Mouse (Mus musculus): Measurements from ENCODE around the gene Trim23. TPM values are rescaled to one million over a fixed set of nuclear protein-coding genes. Genes with fewer than 3 reads are reported as not detected.
"Not testable (repeated sequence)": the region's sequence is repeated elsewhere in the genome, so short reads cannot be mapped to it uniquely, and the experiment has no call there.

The Trim23 gene
- polyA plus RNA-seq, 1 experiment from 2014 or later = 43.4 TPM

DNA sequence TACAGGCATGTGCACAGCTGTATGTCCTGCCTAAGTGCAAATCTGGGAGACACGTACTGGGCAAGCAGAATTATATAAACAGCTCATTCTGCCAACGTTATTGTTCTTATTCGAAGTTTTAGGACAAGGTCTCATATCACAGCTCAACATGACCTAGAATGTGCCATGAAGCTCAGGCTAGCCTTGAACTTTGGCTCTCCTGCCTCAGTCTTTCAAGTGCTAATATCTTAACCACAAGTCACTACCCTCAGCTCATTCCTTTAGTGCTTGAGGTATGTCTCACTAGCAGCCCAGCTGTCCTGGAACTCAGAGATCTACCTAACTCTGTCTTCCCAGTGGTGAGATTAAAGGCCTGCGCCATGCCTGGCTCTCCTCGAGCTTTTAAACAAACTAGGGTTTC is 6.9 kb upstream of the Trim23 start:
- Histone ChIP-seq H3K27ac (ENCODE audit: low read length) (no peak overlapping the region), H3K4me2 (ENCODE audit: low read length) (no peak overlapping the region), H3K27me3 (ENCODE audit: control insufficient read depth, insufficient read depth, low read depth, low read length) (no peaks in the 10 kb centered on the region), H3K4me1 (ENCODE audit: control insufficient read depth, insufficient read depth, low read length) (peaks cover 7% of the 10 kb centered on the region), H3K4me3 (ENCODE audit: low read depth, low read length) (no peak overlapping the region), H3K36me3 (ENCODE audit: control insufficient read depth, insufficient read depth, low read length) (peaks cover 14% of the 10 kb centered on the region), H3K9ac (ENCODE audit: low read depth, low read length) (no peak overlapping the region), H3K9me3 (replicated peaks; ENCODE audit: control insufficient read depth, low read length, poor library complexity, severe bottlenecking) (no peaks in the 10 kb centered on the region; the same call in 1 of the 2 replicates)
- ATAC-seq = no peak
- WGBS = 93% methylated on average over 5 of the region's 5 CpGs

DNA sequence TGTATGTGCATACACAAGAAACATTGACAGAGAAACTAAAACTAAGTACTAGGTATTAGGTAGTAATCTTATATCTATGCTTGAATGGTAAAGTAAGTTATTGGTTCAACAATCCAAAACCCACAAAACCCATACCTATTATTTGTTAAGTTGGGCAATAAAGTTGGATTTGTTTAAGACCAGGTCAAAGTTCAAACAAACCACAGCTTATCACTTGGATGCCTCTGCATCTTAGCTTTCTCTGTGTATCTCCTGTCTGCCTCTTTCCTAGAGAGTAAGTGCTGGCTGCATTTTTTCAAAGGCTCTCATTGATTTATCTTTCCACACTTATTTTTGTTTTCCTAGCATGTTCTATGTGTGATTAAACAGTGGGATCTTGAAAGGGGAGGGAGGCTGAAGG is 6.1 kb upstream of the Trim23 start:
- no peak overlapping the region for H3K9ac ChIP-seq (ENCODE audit: low read depth, low read length)
- no peak overlapping the region for H3K27ac ChIP-seq (ENCODE audit: low read length)
- H3K9me3 ChIP-seq (replicated peaks; ENCODE audit: control insufficient read depth, low read length, poor library complexity, severe bottlenecking) = no peaks in the 10 kb centered on the region; the same call in 1 of the 2 replicates
- peaks cover 12% of the 10 kb centered on the region for H3K4me1 ChIP-seq (ENCODE audit: control insufficient read depth, insufficient read depth, low read length)
- H3K27me3 ChIP-seq (ENCODE audit: control insufficient read depth, insufficient read depth, low read depth, low read length) = no peaks in the 10 kb centered on the region
- H3K4me2 ChIP-seq (ENCODE audit: low read length) = no peak overlapping the region
- no peak overlapping the region for H3K4me3 ChIP-seq (ENCODE audit: low read depth, low read length)
- no peak for ATAC-seq
- H3K36me3 ChIP-seq (ENCODE audit: control insufficient read depth, insufficient read depth, low read length) = peaks cover 11% of the 10 kb centered on the region

DNA sequence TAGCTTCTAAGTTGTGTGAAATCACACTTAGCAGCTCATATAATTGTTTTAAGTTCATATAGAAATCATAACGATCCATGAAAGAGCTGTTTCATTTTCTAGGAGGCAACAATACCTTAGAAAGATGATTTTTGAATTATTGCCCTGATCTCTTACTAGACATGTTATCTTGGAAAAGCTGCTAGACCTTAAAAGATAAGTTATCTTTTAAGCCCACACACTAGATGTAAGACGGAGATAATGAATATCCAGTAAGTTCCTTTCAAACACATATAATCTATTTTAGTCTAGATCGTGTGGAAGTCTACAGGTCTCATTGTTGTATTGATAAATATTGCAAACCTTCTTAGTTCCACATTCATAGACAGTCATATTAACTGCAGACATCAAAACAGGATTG is 1.7 kb upstream of the Trim23 start:
- Histone ChIP-seq H3K9ac (ENCODE audit: low read depth, low read length) (no peak overlapping the region), H3K4me1 (ENCODE audit: control insufficient read depth, insufficient read depth, low read length) (peaks cover 20% of the 10 kb centered on the region), H3K9me3 (replicated peaks; ENCODE audit: control insufficient read depth, low read length, poor library complexity, severe bottlenecking) (no peaks in the 10 kb centered on the region), H3K4me2 (ENCODE audit: low read length) (peak overlapping the region; percentile 49), H3K36me3 (ENCODE audit: control insufficient read depth, insufficient read depth, low read length) (no peaks in the 10 kb centered on the region), H3K4me3 (ENCODE audit: low read depth, low read length) (peak overlapping the region; percentile 14; the same call in 1 of the 2 replicates), H3K27ac (ENCODE audit: low read length) (no peak overlapping the region), H3K27me3 (ENCODE audit: control insufficient read depth, insufficient read depth, low read depth, low read length) (no peaks in the 10 kb centered on the region)
- 78% methylated on average over 3 of the region's 3 CpGs for WGBS
- ATAC-seq = no peak

DNA sequence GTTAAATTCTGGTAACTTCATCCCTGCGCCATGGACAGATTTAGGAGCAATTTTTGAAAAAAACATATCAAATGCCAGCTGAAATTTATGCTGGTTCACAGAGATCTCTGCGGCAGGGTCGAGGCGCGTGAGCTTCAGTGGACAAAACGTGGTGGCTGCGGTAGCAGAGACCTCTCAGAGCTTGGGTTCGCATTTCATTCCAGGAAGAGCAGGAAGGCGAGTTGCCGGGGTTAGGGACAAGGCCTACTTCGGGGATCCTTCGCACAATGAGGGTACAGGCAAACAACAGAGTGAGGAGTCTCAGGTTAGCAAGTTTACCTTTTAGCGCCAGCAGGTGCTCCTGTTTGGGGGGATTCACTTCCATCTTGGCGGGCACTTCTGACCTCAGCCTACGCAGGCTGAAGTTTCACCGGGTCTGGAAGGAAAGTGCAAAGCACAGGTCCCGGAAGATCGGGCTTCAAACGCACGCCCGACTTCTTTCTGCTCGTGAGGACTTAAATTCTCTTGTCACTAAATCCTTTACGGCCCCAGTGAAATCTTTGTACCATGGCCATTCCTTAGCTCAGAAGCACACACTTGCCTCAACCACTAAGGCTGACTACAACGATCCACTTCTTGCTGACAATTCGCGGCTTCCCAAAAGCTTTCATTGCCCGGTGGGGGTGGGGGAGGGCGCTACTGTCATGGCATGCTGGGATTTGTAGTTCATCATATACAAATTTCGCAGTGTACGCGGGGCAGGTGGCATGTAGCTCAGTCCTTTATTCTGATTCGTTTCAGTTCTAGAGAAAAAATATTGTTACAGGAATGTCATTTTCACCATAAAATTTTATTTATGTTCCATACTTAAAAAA is 574 bp upstream of the Trim23 start, which contains the start of gene Trappc13:
TSS of gene Trappc13 (minus strand) at position 674 of the 854 bp plus-strand sequence.
- peak within 1 kb of the TSS; percentile 78 for H3K27ac ChIP-seq (ENCODE audit: low read length)
- H3K4me2 ChIP-seq (ENCODE audit: low read length) = peak within 1 kb of the TSS; percentile 87
- H3K27me3 ChIP-seq (ENCODE audit: control insufficient read depth, insufficient read depth, low read depth, low read length) = no peaks in the 10 kb centered on the region
- peak; percentile 96 for ATAC-seq
- H3K9ac ChIP-seq (ENCODE audit: low read depth, low read length) = peak within 1 kb of the TSS; percentile 92
- no peaks in the 10 kb centered on the region for H3K9me3 ChIP-seq (replicated peaks; ENCODE audit: control insufficient read depth, low read length, poor library complexity, severe bottlenecking)
- WGBS = under 1% methylated on average over 32 of the region's 32 CpGs
- H3K36me3 ChIP-seq (ENCODE audit: control insufficient read depth, insufficient read depth, low read length) = no peaks in the 10 kb centered on the region
- H3K4me3 ChIP-seq (ENCODE audit: low read depth, low read length) = peak within 1 kb of the TSS; percentile 94
- peaks cover 20% of the 10 kb centered on the region for H3K4me1 ChIP-seq (ENCODE audit: control insufficient read depth, insufficient read depth, low read length)

DNA sequence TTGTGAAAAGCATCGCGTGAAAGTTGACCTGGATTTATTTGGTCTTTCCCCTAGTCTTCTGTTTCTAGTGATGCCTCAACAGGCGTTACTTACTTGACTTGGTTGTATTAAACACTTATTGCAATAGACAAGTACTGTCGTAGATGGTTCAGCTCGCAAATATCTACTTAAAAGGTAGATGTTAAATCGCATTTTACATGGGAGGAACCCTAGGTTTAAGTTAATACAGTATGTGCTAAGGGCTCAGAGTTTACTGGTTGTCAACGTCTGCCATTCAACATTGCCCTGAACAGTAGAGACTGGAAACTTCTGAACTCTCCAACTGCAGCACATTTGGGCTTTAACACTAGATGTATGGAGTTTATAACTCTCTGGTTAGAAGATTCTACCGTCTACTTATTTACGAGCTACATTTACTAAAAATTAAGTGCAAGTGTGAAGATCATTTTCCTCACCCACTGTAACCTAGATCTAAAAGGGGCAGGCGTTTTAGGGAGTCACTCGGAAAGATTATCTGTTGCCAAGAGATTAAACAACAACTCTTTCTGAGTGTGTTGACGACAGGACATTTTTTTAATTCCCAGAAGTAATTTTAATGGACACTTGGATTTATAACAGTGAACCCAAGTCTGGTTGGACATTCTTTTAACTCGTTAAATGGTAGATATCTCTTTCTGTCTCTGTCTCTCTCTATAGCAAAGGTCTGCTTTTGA is 735 bp downstream of the Trim23 start:
- H3K36me3 ChIP-seq (ENCODE audit: control insufficient read depth, insufficient read depth, low read length) = no peaks in the 10 kb centered on the region
- ATAC-seq = peak; percentile 10
- peak overlapping the region; percentile 94 for H3K4me3 ChIP-seq (ENCODE audit: low read depth, low read length)
- H3K9me3 ChIP-seq (replicated peaks; ENCODE audit: control insufficient read depth, low read length, poor library complexity, severe bottlenecking) = no peaks in the 10 kb centered on the region
- peak overlapping the region; percentile 77 for H3K27ac ChIP-seq (ENCODE audit: low read length)
- no peaks in the 10 kb centered on the region for H3K27me3 ChIP-seq (ENCODE audit: control insufficient read depth, insufficient read depth, low read depth, low read length)
- peaks cover 20% of the 10 kb centered on the region for H3K4me1 ChIP-seq (ENCODE audit: control insufficient read depth, insufficient read depth, low read length)
- 22% methylated on average over 13 of the region's 13 CpGs for WGBS
- peak overlapping the region; percentile 72 for H3K4me2 ChIP-seq (ENCODE audit: low read length)
- H3K9ac ChIP-seq (ENCODE audit: low read depth, low read length) = peak overlapping the region; percentile 92

DNA sequence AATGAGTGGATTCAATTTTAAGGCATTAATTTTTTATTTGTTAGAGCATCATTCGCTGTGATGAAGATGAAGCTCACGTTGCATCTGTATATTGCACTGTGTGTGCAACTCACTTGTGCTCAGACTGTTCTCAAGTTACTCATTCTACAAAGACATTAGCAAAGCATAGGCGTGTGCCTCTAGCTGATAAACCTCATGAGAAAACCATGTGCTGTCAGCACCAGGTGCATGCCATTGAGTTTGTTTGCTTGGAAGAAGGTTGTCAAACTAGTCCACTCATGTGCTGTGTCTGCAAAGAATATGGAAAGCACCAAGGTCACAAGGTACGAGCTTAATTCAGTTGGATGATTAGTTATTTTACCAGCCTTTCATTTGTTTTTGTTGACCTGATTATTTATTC is 8.8 kb downstream of the Trim23 start:
- Histone ChIP-seq H3K27me3 (ENCODE audit: control insufficient read depth, insufficient read depth, low read depth, low read length) (no peaks in the 10 kb centered on the region), H3K9ac (ENCODE audit: low read depth, low read length) (no peak overlapping the region), H3K4me3 (ENCODE audit: low read depth, low read length) (no peak overlapping the region), H3K36me3 (ENCODE audit: control insufficient read depth, insufficient read depth, low read length) (peaks cover 15% of the 10 kb centered on the region), H3K27ac (ENCODE audit: low read length) (no peak overlapping the region), H3K4me1 (ENCODE audit: control insufficient read depth, insufficient read depth, low read length) (no peaks in the 10 kb centered on the region), H3K9me3 (replicated peaks; ENCODE audit: control insufficient read depth, low read length, poor library complexity, severe bottlenecking) (no peaks in the 10 kb centered on the region), H3K4me2 (ENCODE audit: low read length) (no peak overlapping the region)
- no peak for ATAC-seq
- WGBS = 92% methylated on average over 4 of the region's 4 CpGs

DNA sequence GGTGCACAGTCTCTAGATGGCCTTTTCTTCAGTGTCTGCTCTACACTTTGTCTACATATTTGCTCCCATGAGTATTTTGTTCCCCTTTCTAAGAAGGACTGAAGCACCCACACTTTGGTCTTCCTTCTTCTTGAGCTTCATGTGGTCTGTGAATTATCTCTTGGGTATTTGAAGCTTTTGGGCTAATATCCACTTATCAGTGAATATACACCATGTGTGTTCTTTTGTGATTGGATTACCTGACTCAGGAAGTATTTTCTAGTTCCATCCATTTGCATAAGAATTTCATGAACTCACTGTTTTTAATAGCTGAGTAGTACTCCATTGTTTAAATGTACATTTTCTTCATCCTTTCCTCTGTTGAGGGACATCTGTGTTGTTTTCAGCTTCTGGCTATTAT is 17.3 kb downstream of the Trim23 start:
- not testable (repeated sequence) for H3K4me1 ChIP-seq (ENCODE audit: control insufficient read depth, insufficient read depth, low read length); H3K4me2 ChIP-seq (ENCODE audit: low read length); H3K9me3 ChIP-seq (replicated peaks; ENCODE audit: control insufficient read depth, low read length, poor library complexity, severe bottlenecking); H3K4me3 ChIP-seq (ENCODE audit: low read depth, low read length); H3K27ac ChIP-seq (ENCODE audit: low read length); ATAC-seq; H3K9ac ChIP-seq (ENCODE audit: low read depth, low read length); H3K27me3 ChIP-seq (ENCODE audit: control insufficient read depth, insufficient read depth, low read depth, low read length)
- H3K36me3 ChIP-seq (ENCODE audit: control insufficient read depth, insufficient read depth, low read length) = peaks cover 15% of the 10 kb centered on the region

DNA sequence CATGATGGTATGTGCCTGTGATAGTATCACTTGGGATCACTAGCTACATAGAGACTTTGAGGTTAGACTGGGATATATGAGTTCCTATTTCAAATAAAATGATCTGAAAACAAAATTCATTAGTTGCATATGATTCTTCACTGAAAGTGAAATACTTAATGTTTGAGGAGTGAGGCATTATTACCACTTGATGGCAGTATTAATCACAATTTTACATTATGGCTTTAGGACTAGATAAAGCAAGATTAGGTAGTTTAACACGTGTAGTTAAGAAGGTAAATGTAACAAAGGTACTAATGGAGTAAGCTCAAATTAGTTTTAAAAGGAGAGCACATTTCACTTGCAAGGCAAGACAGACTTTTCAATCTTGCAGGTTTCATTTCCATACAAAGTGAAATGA is 25.7 kb downstream of the Trim23 start:
- 0 out of 2 replicates have a peak, but pooled peaks cover 3% of the 10 kb centered on the region for H3K36me3 ChIP-seq (ENCODE audit: control insufficient read depth, insufficient read depth, low read length)
- ATAC-seq = no peak
- no peak overlapping the region for H3K27ac ChIP-seq (ENCODE audit: low read length)
- H3K4me1 ChIP-seq (ENCODE audit: control insufficient read depth, insufficient read depth, low read length) = no peaks in the 10 kb centered on the region
- H3K9ac ChIP-seq (ENCODE audit: low read depth, low read length) = no peak overlapping the region
- 60% methylated on average over 1 of the region's 1 CpGs for WGBS
- H3K9me3 ChIP-seq (replicated peaks; ENCODE audit: control insufficient read depth, low read length, poor library complexity, severe bottlenecking) = no peaks in the 10 kb centered on the region
- no peak overlapping the region for H3K4me3 ChIP-seq (ENCODE audit: low read depth, low read length)
- no peaks in the 10 kb centered on the region for H3K27me3 ChIP-seq (ENCODE audit: control insufficient read depth, insufficient read depth, low read depth, low read length)
- no peak overlapping the region for H3K4me2 ChIP-seq (ENCODE audit: low read length)

DNA sequence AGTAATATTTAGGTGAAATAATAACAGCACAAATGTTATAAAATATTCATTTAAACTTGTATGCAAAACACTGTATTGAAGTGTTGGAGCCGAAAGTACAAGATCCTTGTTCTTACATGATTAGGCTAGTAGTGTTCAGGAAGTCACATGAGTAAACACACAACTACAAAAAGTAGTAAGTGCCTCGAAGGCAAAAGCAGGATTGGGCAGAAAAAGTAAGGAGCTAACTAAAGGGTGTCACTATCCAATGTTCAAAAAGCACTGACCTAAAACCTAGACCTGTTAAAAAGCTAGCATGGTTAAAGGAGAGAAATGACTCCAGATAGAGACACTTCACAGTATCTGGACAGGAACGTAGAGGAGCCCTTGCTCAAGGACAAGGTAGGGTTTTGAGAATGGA is 48.9 kb downstream of the Trim23 start:
- no peak for ATAC-seq
- H3K27me3 ChIP-seq (ENCODE audit: control insufficient read depth, insufficient read depth, low read depth, low read length) = no peaks in the 10 kb centered on the region
- no peak overlapping the region for H3K27ac ChIP-seq (ENCODE audit: low read length)
- H3K4me1 ChIP-seq (ENCODE audit: control insufficient read depth, insufficient read depth, low read length) = peaks cover 16% of the 10 kb centered on the region
- 74% methylated on average over 3 of the region's 3 CpGs for WGBS
- peak overlapping the region; percentile 85 for H3K4me3 ChIP-seq (ENCODE audit: low read depth, low read length)
- H3K36me3 ChIP-seq (ENCODE audit: control insufficient read depth, insufficient read depth, low read length) = no peaks in the 10 kb centered on the region
- peak overlapping the region; percentile 81 for H3K4me2 ChIP-seq (ENCODE audit: low read length)
- H3K9ac ChIP-seq (ENCODE audit: low read depth, low read length) = no peak overlapping the region
- no peaks in the 10 kb centered on the region for H3K9me3 ChIP-seq (replicated peaks; ENCODE audit: control insufficient read depth, low read length, poor library complexity, severe bottlenecking)
